Mouse (Mus musculus) cerebellum, postnatal 14 days (tissue): ENCODE measurements around the gene Olfr859.
"Not testable (repeated sequence)": the region's sequence is repeated elsewhere in the genome, so short reads cannot be mapped to it uniquely, and the experiment has no call there.

Source experiments
- DNase-seq, 2 experiments: peaks; one replicate each; pipeline ENCODE4 v3.0.0; 2021; ENCODE audit warnings: mixed read lengths in 2 of 2

Gene Olfr859

DNA sequence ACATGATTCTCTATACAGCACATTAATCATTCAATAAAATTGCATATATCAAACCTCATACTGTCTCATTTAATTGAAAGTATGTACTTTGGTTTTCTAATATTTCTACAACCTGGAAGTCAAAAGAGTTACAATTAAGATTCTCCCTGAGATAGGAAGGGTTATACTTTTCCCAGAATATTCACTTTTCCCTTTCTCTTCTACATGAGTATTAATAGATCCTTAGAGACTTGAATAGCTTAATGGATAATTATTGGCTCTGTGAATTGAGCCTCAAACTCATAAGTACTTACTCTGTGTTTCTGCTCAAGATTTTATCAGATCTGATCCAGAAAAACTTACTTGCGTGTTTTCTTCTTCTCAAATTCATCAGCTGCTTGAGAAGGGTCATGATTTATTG is at the start of gene Olfr859:
Olfr859 (plus strand) TSS at position 301 of the 400 bp plus-strand sequence.
- DNase-seq, result not testable (repeated sequence)

DNA sequence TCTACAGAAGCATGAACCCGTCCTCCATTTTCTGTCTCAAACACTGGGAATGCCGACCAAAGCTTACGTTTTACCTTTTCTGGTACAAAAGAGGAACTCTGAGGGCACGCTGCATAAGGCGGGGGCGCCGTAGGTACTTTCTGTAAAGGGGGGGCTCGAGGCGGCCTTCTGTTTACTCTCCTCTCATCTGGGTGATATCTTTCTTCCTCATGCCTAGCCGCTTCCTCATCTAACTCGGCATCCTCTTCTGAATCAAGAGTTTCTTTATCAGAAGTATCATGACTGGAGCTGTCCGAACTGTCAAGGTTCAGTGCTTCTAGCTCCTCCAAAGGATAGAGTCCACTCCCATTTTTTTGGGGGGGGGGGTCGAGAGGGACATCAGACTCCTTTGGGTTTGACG is 35.6 kb upstream of the Olfr859 start:
- DNase-seq, result no peak

DNA sequence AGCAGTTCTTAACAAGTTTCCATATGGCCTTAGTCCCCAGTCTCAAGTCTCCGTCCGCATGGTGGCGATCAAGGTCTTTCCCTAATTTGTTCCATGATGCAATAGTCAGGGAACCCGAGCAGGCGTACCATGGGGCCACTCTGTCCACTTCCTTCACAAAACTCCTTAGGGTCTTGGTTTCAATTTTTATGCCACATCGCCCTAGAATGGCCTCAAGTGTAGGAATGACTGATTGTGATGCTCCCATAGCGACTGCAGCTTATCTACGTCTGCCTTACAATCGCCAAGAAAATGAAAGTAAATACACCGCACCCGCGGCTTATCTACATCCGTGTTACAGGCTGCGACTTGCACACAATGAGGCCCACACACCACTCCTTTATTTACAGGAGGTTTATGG is 35.0 kb upstream of the Olfr859 start:
- DNase-seq, result no peak

DNA sequence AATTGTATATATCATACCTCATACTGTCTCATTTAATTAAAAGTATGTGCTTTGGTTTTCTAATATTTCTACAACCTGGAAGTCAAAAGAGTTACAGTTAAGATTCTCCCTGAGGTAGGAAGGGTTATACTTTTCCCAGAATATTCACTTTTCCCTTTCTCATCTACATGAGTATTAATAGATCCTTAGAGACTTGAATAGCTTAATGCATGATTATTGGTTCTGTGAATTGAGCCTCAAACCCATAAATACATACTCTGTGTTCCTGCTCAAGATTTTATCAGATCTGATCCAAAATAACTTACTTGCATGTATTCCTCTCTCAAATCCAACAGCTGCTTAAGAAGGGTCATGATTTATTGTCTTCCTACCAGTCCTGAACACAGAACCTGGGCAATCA is 24.7 kb upstream of the Olfr859 start, which contains the start of gene Olfr58:
Olfr58 (plus strand) TSS at position 301 of the 400 bp plus-strand sequence.
- no peak for DNase-seq

DNA sequence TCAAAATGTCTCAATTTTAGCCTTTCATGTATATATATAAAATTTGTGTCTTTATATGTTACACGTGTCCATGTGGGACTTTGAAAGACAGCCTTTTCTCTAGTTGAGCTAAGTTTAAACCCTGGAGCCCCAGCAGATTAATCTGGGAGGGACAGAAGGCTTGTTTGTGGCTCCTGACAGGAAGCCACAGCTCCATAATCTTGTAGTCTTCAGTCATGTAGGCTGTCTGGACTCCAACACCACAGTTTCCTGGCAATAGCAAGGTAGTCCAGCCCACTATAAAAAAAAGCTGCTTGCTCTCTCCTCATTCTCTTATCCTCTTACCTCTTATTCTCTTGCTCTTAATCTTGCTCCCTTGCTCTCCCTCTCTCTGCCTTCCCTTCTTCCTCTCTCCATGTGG is 1.7 kb upstream of the Olfr859 start:
- DNase-seq, result no peak

DNA sequence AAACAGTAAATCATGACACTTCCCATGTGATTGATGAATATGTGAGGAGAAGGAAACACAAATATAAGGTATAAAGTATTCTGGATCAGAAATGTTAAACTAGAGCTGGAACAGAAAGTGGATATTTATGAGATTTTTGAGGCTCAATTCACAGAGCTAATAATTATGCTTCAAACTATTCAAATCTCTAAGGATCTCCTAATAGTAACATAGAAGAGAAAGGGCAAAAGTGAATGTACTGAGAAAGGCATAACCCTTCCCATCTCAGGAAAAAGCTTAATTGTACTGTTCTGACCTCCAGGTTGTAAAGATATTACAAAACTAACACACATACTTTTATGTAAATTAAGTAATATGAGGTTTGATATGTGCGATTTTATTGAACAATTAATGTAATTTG is 44.9 kb downstream of the Olfr859 start, which contains the start of gene Olfr860:
Olfr860 (minus strand) TSS at position 101 of the 400 bp plus-strand sequence.
- no peak for DNase-seq
